17 mouse cellular contexts compared by ENCODE assay signal in the genomic region with DNA sequence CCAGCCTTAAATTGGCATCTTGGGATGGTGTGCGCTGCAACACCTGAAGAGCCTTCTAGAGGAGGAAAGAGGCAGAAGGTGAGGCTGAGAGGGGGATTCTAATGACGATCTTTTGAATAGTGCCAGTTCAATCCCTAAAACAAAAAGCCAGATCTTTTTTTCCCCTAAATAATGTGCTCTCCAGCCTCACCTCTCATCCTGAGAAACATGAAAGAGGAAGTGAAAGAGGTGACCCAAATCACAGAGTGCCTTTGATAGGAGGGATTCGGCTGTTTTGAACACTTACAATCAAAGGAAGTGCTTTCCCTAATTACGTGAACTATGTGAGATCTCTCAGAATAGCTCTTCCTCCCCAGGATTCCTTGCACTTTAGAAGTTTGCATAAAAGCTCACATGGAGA.
"Had no signal": no experiment of that assay in that cellular context is flagged by ENCODE, and none has a peak within 500 bp of the region (broad histone marks: within the 10 kb centered on the region; RNA-seq: fewer than 3 reads in every experiment).

No protein-coding gene starts in this region.

- H3K4me3 ChIP-seq: midbrain, embryonic 10.5 days; myocyte; neural tube, embryonic 13.5 days; neural tube, embryonic 15.5 days had no signal

- H3K36me3 ChIP-seq: midbrain, embryonic 10.5 days; neural tube, embryonic 13.5 days; neural tube, embryonic 15.5 days had no signal

- H3K27ac ChIP-seq: midbrain, embryonic 10.5 days; neural tube, embryonic 13.5 days; neural tube, embryonic 15.5 days had no signal

- DNase-seq: lung, adult 18-20 months; lung, embryonic 14.5 days; lung, postnatal 10 days; lung, postnatal 4 days; midbrain, embryonic 14.5 days; retina, postnatal 1 day; right cerebral cortex, adult 18-20 months; right cerebral cortex, postnatal 25 days; right cerebral cortex, postnatal 4 days; spleen, adult 18-20 months; thymus, adult 18-20 months; thymus, postnatal 14 days; thymus, postnatal 36 days had no signal

- H3K9ac ChIP-seq: lung, embryonic 14.5 days; neural tube, embryonic 13.5 days; neural tube, embryonic 15.5 days had no signal

- H3K27me3 ChIP-seq: neural tube, embryonic 13.5 days; neural tube, embryonic 15.5 days had no signal
